Mouse (Mus musculus): Measurements from ENCODE around the gene Strada. TPM values are rescaled to one million over a fixed set of nuclear protein-coding genes. Genes with fewer than 3 reads are reported as not detected.
A peak's percentile ranks its signal among the peaks of the same experiment; 100 is the strongest.

Strada gene
- total RNA-seq, 1 experiment from 2014 or later: 18.2 TPM

- peak; percentile 95 to 96 for ATAC-seq (replicated peaks in 1 of 2; ENCODE audit: insufficient read depth in 1 of 2, low FRiP score in 2 of 2, low TSS enrichment in 1 of 2, low read depth in 1 of 2, poor library complexity in 2 of 2, severe bottlenecking in 2 of 2)
Measured at GRCm38 (mm10) chr11:106193371-106194154, 8.4 kb downstream of the Strada start.

DNA sequence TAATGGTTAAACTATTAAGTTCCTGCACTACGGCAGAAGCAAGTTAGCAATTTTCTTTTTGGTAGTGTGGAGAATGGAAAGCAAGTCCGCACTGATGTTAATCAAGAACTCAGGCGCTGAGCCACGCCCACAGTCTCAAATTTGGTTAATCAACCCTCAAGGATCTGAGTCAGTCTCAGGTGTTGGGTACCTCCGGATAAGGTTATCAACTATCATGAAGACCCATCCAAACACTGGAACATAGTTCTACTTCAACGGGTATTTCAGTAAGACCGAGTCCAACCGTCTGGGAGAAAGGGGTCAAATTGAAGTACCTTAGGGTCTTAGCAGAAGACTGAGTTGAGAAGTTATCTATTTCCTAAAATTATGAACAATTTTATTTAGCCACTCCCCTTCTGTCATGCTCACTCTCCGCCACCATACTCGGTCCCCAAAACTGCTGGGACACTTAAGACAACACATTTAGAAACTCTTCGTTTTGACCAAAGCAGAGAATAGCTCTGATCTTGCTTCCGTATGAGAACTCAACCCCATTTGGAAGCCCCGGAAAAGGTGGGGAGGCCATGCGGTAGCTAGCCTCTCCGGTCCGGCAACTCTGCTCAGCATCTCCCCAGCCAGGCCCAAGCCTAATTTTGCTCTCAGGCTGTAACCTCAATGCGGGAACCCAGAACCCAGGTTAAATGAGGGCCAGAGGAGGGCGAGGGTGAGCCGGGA lies 9.2 kb downstream of the Strada start:
- ATAC-seq (replicated peaks in 1 of 2; ENCODE audit: insufficient read depth in 1 of 2, low FRiP score in 2 of 2, low TSS enrichment in 1 of 2, low read depth in 1 of 2, poor library complexity in 2 of 2, severe bottlenecking in 2 of 2): peak; percentile 18 to 33; a peak in 2 of 4 replicates

DNA sequence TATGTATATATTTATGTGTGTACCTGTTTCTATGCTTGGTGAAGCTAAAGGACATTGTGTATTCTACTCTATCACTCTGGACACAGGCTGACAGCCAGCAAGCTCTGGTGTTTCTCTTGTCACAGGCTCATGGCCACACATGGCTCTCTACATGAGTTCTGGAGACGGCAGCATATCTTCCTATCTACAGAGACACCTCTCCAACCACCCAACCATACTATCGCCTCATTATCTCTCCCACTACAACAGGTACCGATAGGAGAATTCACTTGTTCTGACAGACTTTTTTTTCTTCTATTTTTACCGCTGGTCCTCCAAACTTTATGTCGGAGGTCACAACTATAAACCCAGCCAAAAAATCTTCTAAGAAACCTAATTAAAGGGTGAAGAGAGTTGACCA lies 9.7 kb downstream of the Strada start:
- ATAC-seq (replicated peaks in 1 of 2; ENCODE audit: insufficient read depth in 1 of 2, low FRiP score in 2 of 2, low TSS enrichment in 1 of 2, low read depth in 1 of 2, poor library complexity in 2 of 2, severe bottlenecking in 2 of 2): no peak

DNA sequence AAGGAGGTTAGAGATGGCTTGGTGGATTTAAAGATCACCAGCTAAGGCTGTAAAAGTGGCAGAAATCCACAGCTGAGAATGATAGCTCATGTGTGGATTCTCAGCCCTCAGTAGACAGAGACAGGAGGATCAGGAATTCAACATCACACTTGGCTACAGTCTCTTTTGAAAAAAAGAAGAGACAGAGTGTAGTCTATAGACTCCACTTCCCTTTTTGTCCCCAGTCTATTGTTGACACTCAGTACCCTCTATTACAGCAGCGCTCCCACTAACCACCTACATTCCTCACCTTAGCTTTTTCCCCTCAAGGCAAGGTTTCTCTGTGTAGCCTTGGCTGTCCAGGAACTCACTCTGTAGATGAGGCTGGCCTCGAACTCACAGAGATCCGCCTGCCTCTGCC lies 10.3 kb downstream of the Strada start:
- ATAC-seq (replicated peaks in 1 of 2; ENCODE audit: insufficient read depth in 1 of 2, low FRiP score in 2 of 2, low TSS enrichment in 1 of 2, low read depth in 1 of 2, poor library complexity in 2 of 2, severe bottlenecking in 2 of 2): no peak

GRCm38 (mm10) chr11:106187326-106187725 lies 14.6 kb downstream of the Strada start:
- ATAC-seq (replicated peaks in 1 of 2; ENCODE audit: insufficient read depth in 1 of 2, low FRiP score in 2 of 2, low TSS enrichment in 1 of 2, low read depth in 1 of 2, poor library complexity in 2 of 2, severe bottlenecking in 2 of 2): no peak

GRCm38 (mm10) chr11:106180449-106180801 lies 21.5 kb downstream of the Strada start:
- no peak for ATAC-seq (replicated peaks in 1 of 2; ENCODE audit: insufficient read depth in 1 of 2, low FRiP score in 2 of 2, low TSS enrichment in 1 of 2, low read depth in 1 of 2, poor library complexity in 2 of 2, severe bottlenecking in 2 of 2)

DNA sequence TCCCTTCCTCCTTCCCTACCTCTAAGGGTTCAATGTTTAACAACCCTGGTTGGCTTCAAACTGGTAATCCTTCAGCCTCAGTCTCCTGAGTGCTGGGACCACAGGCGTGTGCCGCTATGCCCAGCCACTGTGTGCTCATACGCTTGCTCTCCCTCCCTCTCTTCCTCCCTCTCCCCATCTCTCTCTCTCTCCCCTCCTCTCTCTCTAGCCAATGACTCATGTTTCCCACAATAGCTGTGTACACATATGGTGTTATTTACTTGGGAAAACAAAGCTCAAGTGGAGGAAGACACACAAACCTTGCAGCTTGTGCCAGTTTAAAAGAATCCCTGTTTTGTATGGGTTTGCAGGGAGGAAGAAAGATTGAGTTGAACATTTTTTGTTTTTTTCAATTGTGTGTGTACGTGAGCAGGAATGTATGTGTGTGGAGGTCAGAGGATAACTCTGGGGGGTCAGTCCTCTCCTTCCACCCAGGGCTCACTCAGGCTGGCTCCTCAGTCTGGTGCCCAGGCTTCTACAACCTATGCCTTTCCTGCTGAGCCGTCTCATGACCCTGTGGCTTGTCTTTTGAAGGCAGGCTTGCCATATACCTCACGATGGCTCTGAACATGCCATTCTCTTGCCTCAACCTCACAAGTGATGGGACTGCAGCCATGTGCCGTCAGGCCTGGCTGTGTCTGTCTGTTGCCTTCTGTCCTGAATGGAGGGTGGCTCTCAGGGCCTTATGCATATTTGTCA lies 22.1 kb downstream of the Strada start:
- ATAC-seq (replicated peaks in 1 of 2; ENCODE audit: insufficient read depth in 1 of 2, low FRiP score in 2 of 2, low TSS enrichment in 1 of 2, low read depth in 1 of 2, poor library complexity in 2 of 2, severe bottlenecking in 2 of 2): no peak

DNA sequence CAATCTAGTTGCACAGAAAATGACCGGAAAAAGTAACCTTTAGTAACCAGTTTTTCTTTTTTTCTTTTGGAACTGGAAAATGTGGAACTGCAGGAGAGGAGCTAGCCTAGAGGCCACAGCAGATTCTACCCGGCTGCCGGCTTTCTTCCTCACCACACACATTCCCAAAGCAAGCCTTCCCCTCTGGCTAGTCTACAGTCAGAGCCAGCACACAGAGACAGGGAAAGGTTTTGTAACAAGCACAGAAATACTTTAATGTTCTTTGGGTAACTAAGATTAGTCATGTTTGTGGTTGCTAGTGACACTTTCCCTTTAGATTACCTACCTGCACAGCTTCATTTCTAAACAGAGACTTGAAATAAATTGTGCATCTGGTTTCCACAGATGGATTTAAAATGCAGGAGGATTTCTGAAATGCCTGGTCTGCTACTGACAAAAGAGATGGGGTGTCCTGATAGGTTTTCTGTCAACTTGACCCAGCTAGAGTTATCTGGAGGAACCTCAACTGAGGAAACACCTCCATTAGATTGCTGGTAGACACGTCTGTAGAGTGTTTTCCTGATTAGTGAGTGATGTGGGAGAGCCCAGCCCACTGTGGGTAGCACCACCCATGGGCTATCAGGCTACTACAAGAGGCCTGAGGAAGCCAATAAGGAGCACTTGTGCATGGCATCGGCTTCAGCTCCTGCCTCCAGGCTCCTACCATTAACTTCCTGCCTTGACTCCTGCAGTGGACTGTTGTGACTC lies 23.8 kb downstream of the Strada start:
- no peak for ATAC-seq (replicated peaks in 1 of 2; ENCODE audit: insufficient read depth in 1 of 2, low FRiP score in 2 of 2, low TSS enrichment in 1 of 2, low read depth in 1 of 2, poor library complexity in 2 of 2, severe bottlenecking in 2 of 2)

DNA sequence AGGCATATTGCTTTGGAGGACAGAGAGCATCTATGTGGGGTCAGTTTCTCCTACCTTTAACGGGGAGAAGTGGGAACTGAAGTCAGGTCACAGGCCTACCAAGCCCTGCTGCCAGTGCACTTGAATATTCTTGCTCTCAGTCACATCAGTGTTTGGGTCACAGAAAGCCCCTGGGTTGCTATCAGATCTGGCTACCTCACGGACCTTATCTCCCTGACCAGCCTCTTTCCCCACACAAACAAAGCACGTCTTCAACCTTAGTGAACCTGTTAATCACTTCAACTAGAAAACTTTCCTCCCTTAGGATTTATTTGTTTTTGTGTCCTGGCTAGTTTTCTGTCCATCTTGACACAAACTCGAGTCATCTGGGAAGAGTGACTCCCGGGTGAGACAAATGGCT lies 25.6 kb downstream of the Strada start:
- no peak for ATAC-seq (replicated peaks in 1 of 2; ENCODE audit: insufficient read depth in 1 of 2, low FRiP score in 2 of 2, low TSS enrichment in 1 of 2, low read depth in 1 of 2, poor library complexity in 2 of 2, severe bottlenecking in 2 of 2)

GRCm38 (mm10) chr11:106175081-106175480 lies 26.9 kb downstream of the Strada start:
- no peak for ATAC-seq (replicated peaks in 1 of 2; ENCODE audit: insufficient read depth in 1 of 2, low FRiP score in 2 of 2, low TSS enrichment in 1 of 2, low read depth in 1 of 2, poor library complexity in 2 of 2, severe bottlenecking in 2 of 2)

DNA sequence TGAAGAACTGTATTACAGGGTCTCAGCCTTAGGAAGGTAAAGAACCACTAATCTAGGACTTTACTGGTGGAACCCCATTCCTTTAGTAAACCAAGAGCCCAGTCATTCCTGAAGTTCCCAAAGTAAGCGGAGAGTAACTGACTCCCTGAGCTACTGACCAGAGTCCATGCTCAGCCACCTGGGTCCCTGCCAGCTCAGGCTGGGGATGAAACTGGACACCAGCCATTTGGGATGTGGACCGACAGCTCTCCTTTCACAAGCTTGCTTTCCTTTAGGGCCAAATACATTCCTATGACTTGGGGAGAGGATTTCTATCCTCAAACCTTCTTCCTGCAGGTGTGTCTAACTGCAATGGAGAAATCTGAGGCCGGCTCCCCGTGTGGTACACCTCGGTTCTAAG lies 27.6 kb downstream of the Strada start:
- no peak for ATAC-seq (replicated peaks in 1 of 2; ENCODE audit: insufficient read depth in 1 of 2, low FRiP score in 2 of 2, low TSS enrichment in 1 of 2, low read depth in 1 of 2, poor library complexity in 2 of 2, severe bottlenecking in 2 of 2)

DNA sequence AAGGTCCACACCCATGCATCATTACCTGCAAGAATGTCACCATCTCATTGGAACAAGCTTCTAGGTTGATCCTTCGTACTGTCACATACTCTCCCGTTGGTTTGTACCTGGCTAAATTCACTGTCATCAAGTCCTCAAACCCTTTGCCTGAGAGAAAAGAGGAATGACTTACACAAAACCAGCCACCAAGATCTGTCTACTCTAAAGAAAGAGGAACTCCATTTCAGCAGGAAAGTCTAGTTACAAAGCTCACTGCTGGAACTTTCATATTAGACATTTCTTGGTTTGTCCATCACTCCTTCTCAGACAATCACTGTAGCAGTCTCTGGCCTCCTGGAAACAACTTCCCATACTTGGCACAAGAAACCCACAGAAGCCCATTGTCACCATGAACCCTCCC lies 28.7 kb downstream of the Strada start:
- 0 out of 4 replicates have a peak, but pooled peaks of 1 of the 2 experiments have one; percentile 17 for ATAC-seq (replicated peaks in 1 of 2; ENCODE audit: insufficient read depth in 1 of 2, low FRiP score in 2 of 2, low TSS enrichment in 1 of 2, low read depth in 1 of 2, poor library complexity in 2 of 2, severe bottlenecking in 2 of 2)

DNA sequence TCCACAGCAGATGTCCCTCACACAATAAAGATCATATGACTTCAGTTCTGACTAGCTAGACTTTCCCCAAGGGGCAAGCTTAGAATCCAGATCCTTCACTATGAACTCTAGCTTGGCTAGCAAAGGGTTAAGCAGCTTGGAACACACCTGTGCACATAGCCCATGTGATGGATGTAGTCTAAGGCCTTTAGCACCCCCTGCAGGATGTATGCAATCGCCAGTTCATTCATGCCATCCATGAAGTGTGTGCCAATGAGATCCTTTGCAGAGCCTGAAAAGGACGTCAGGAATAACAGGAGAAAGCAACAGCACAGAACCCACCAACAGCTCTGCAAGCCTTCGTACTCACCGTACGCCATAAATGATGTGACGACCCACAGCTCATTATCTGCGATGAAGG lies 31.2 kb downstream of the Strada start:
- ATAC-seq (replicated peaks in 1 of 2; ENCODE audit: insufficient read depth in 1 of 2, low FRiP score in 2 of 2, low TSS enrichment in 1 of 2, low read depth in 1 of 2, poor library complexity in 2 of 2, severe bottlenecking in 2 of 2): peak; percentile 32 to 33; a peak in 1 of 4 replicates

DNA sequence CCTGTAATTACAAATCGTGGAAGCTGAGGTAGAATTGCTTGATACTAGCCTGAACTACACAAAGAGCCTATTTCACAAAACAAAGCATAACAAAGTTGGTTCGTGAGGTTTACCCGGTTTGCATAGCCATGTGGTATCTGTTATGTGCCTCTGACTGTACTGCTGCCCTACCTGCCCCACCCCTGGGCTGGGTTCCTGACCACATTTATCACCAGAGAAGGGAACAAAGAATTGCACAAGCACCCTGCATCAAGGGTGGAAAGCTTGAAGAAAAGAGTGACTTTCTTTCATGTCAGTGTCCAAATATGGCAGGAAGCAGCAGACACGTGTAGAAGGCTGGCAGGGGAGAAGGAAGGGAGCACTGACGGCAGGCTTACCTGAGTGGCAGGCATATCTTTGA lies 34.5 kb downstream of the Strada start:
- peak; percentile 37 to 49; a peak in 2 of 4 replicates for ATAC-seq (replicated peaks in 1 of 2; ENCODE audit: insufficient read depth in 1 of 2, low FRiP score in 2 of 2, low TSS enrichment in 1 of 2, low read depth in 1 of 2, poor library complexity in 2 of 2, severe bottlenecking in 2 of 2)

DNA sequence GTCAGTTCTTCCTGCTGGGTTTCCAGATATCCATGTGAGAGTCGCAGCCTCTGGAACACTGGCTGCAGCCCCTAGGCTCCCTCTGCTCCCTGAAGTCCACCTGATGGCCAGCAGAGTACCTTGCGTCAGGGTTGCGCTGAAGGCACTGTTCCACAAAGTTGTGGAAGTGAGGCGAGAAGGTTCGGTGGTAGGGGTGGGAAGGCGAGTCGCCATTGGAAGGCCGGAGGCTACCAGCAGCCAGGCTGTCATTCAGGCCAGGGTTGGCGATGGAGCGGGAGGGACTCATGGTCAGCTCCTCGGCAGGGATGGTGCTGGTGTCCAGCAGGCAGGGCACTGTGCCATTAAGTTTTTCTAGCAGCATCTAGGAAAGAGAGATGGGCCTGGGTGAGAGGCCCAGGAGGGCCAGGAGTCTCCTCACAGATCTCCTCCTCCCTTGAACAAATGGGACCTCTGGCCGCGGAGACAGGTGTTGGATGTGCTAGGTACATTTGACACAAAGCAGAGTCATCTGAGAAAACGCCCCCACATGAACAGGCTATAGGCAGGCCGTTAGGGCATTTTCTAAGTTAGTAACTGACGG lies 37.3 kb downstream of the Strada start:
- ATAC-seq (replicated peaks in 1 of 2; ENCODE audit: insufficient read depth in 1 of 2, low FRiP score in 2 of 2, low TSS enrichment in 1 of 2, low read depth in 1 of 2, poor library complexity in 2 of 2, severe bottlenecking in 2 of 2): no peak

DNA sequence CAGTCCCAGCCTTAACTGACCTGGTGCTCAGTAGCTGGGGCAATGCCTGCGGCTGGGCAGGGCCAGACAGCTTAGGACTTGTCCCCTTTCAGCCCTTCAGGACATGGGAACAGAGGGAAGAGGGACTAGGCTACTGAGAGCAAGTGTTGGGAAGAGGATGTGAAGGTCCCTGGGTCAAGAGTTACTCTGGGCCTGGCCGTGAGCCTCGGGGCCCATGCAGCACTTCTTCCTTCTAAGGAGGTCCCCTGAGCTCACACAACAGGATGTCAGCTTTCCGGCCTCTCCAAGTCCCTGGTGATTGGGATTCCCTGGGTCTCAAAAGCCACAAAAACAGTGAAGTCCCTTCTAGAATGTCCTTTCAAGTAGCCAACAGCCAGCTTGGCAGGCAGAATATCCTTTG lies 38.4 kb downstream of the Strada start:
- ATAC-seq (replicated peaks in 1 of 2; ENCODE audit: insufficient read depth in 1 of 2, low FRiP score in 2 of 2, low TSS enrichment in 1 of 2, low read depth in 1 of 2, poor library complexity in 2 of 2, severe bottlenecking in 2 of 2): no peak

GRCm38 (mm10) chr11:106162237-106162636 lies 39.7 kb downstream of the Strada start:
- ATAC-seq (replicated peaks in 1 of 2; ENCODE audit: insufficient read depth in 1 of 2, low FRiP score in 2 of 2, low TSS enrichment in 1 of 2, low read depth in 1 of 2, poor library complexity in 2 of 2, severe bottlenecking in 2 of 2): no peak

Data from hematopoietic stem cell, adult 5-6 weeks (primary cell).